Mouse (Mus musculus) embryonic facial prominence, embryonic 10.5 days (tissue): ENCODE results near the gene Ip6k1. TPM values are rescaled to one million over a fixed set of nuclear protein-coding genes. Genes with fewer than 3 reads are reported as not detected.
A peak's percentile ranks its signal among the peaks of the same experiment; 100 is the strongest.

Experiments
- DNase-seq: peaks from one replicate; pipeline ENCODE4 v3.0.0-alpha.2; 2017; ENCODE audit warnings: low spot score
- H3K27ac ChIP-seq: fragments of 300-500 bp; sonication (generic); replicated peaks from 2 replicates; pipeline ENCODE4 v1.5.1; 2016; ENCODE audit warnings: mild to moderate bottlenecking
- H3K27me3 ChIP-seq: fragments of 300-500 bp; sonication (generic); replicated peaks from 2 replicates; pipeline ENCODE4 v1.6.1; 2016; ENCODE audit warnings: low read depth, mild to moderate bottlenecking; ENCODE audit not compliant: poor library complexity, severe bottlenecking
- H3K36me3 ChIP-seq: fragments of 300-500 bp; sonication (generic); replicated peaks from 2 replicates; pipeline ENCODE4 v1.6.1; 2016; ENCODE audit warnings: mild to moderate bottlenecking, moderate library complexity
- H3K4me1 ChIP-seq: fragments of 300-500 bp; sonication (generic); 2 replicates; pipeline ENCODE4 v1.6.1; 2016
- H3K4me3 ChIP-seq: fragments of 300-500 bp; sonication (generic); 2 replicates; pipeline ENCODE4 v1.5.1; 2016; ENCODE audit warnings: mild to moderate bottlenecking, moderate library complexity
- H3K9me3 ChIP-seq: fragments of 300-500 bp; sonication (generic); 2 replicates; pipeline ENCODE4 v1.6.1; 2016; ENCODE audit warnings: mild to moderate bottlenecking
- WGBS: fragments of 180-500 bp; shearing (Covaris S2); methylation state at CpG from one replicate; pipeline ENCODE4 v1.1.7; 2016; 5-methylcytosine and 5-hydroxymethylcytosine counted together
- polyA plus RNA-seq: library from polyadenylated mRNA; unstranded; fragments of >200 nt; fragmentation: Nextera tagmentation; extraction: Ambion mirVana; gene quantifications from 2 replicates; pipeline ENCODE4 v1.2.1, GENCODE M21; 2016

The Ip6k1 gene
- 57.1 and 57.3 TPM in 2 replicates for polyA plus RNA-seq

GRCm38 (mm10) chr9:108001922-108002770, at the start of gene Ip6k1:
Gene Ip6k1, plus strand, starts transcription at chr9:108002501.
- Histone ChIP-seq H3K27me3 (no peaks in the 10 kb centered on the region), H3K4me3 (peak within 1 kb of the TSS; percentile 97), H3K36me3 (peaks cover 9% of the 10 kb centered on the region), H3K4me1 (peaks cover 27% of the 10 kb centered on the region), H3K9me3 (no peaks in the 10 kb centered on the region), H3K27ac (peak within 1 kb of the TSS; percentile 97)
- DNase-seq: peak; percentile 99
- under 1% methylated on average over 51 of the region's 51 CpGs for WGBS

GRCm38 (mm10) chr9:107955613-107956289, 46.5 kb upstream of the Ip6k1 start:
- peaks cover 22% of the 10 kb centered on the region for H3K4me1 ChIP-seq
- H3K27ac ChIP-seq: no peak overlapping the region
- DNase-seq: no peak
- H3K27me3 ChIP-seq: no peaks in the 10 kb centered on the region
- no peaks in the 10 kb centered on the region for H3K9me3 ChIP-seq
- H3K36me3 ChIP-seq: peaks cover 64% of the 10 kb centered on the region
- WGBS: 77% methylated on average over 6 of the region's 6 CpGs
- no peak overlapping the region for H3K4me3 ChIP-seq

GRCm38 (mm10) chr9:107957141-107957540, 45.2 kb upstream of the Ip6k1 start:
- peaks cover 78% of the 10 kb centered on the region for H3K36me3 ChIP-seq
- H3K27ac ChIP-seq: no peak overlapping the region
- DNase-seq: no peak
- no peaks in the 10 kb centered on the region for H3K9me3 ChIP-seq
- H3K4me1 ChIP-seq: peaks cover 12% of the 10 kb centered on the region
- no peak overlapping the region for H3K4me3 ChIP-seq
- 72% methylated on average over 6 of the region's 6 CpGs for WGBS
- H3K27me3 ChIP-seq: no peaks in the 10 kb centered on the region

GRCm38 (mm10) chr9:107959896-107960295, 42.4 kb upstream of the Ip6k1 start:
- Histone ChIP-seq H3K36me3 (peaks cover 99% of the 10 kb centered on the region), H3K4me3 (no peak overlapping the region), H3K9me3 (no peaks in the 10 kb centered on the region), H3K27me3 (no peaks in the 10 kb centered on the region), H3K4me1 (0 out of 2 replicates have a peak, but pooled peaks cover 4% of the 10 kb centered on the region), H3K27ac (no peak overlapping the region)
- WGBS: 79% methylated on average over 6 of the region's 6 CpGs
- DNase-seq: no peak

GRCm38 (mm10) chr9:107960928-107961327, 41.4 kb upstream of the Ip6k1 start:
- Histone ChIP-seq H3K4me1 (0 out of 2 replicates have a peak, but pooled peaks cover 4% of the 10 kb centered on the region), H3K4me3 (no peak overlapping the region), H3K9me3 (no peaks in the 10 kb centered on the region), H3K27ac (no peak overlapping the region), H3K27me3 (no peaks in the 10 kb centered on the region), H3K36me3 (peaks cover 100% of the 10 kb centered on the region)
- DNase-seq: no peak
- 77% methylated on average over 4 of the region's 4 CpGs for WGBS

- 0 out of 2 replicates have a peak, but pooled peaks cover 4% of the 10 kb centered on the region for H3K4me1 ChIP-seq
- H3K36me3 ChIP-seq: peaks cover 100% of the 10 kb centered on the region
- H3K27ac ChIP-seq: no peak overlapping the region
- H3K9me3 ChIP-seq: no peaks in the 10 kb centered on the region
- H3K27me3 ChIP-seq: no peaks in the 10 kb centered on the region
- WGBS: 90% methylated on average over 10 of the region's 10 CpGs
- no peak overlapping the region for H3K4me3 ChIP-seq
- no peak for DNase-seq
These were observed 40.9 kb upstream of the Ip6k1 start for GRCm38 (mm10) chr9:107961351-107961762.

- Histone ChIP-seq H3K9me3 (no peaks in the 10 kb centered on the region), H3K4me1 (0 out of 2 replicates have a peak, but pooled peaks cover 4% of the 10 kb centered on the region), H3K4me3 (no peak overlapping the region), H3K27ac (no peak overlapping the region), H3K36me3 (peaks cover 100% of the 10 kb centered on the region), H3K27me3 (no peaks in the 10 kb centered on the region)
- DNase-seq: no peak
- 59% methylated on average over 5 of the region's 5 CpGs for WGBS
These were observed 40.4 kb upstream of the Ip6k1 start for GRCm38 (mm10) chr9:107961881-107962280.

GRCm38 (mm10) chr9:107962916-107963315, 39.4 kb upstream of the Ip6k1 start:
- 93% methylated on average over 9 of the region's 9 CpGs for WGBS
- H3K27me3 ChIP-seq: no peaks in the 10 kb centered on the region
- no peak for DNase-seq
- no peaks in the 10 kb centered on the region for H3K9me3 ChIP-seq
- H3K36me3 ChIP-seq: peaks cover 99% of the 10 kb centered on the region
- 0 out of 2 replicates have a peak, but pooled peaks cover 4% of the 10 kb centered on the region for H3K4me1 ChIP-seq
- H3K4me3 ChIP-seq: no peak overlapping the region
- H3K27ac ChIP-seq: 0 out of 2 replicates have a peak overlapping the region, but pooled peaks have one; percentile 7

GRCm38 (mm10) chr9:107963700-107964099, 38.6 kb upstream of the Ip6k1 start:
- peak overlapping the region; percentile 21 for H3K27ac ChIP-seq
- H3K4me3 ChIP-seq: 0 out of 2 replicates have a peak overlapping the region, but pooled peaks have one; percentile 11
- peaks cover 99% of the 10 kb centered on the region for H3K36me3 ChIP-seq
- 22% methylated on average over 5 of the region's 5 CpGs for WGBS
- H3K9me3 ChIP-seq: no peaks in the 10 kb centered on the region
- DNase-seq: peak; percentile 88
- H3K4me1 ChIP-seq: 0 out of 2 replicates have a peak, but pooled peaks cover 3% of the 10 kb centered on the region
- H3K27me3 ChIP-seq: no peaks in the 10 kb centered on the region

- Histone ChIP-seq H3K27me3 (no peaks in the 10 kb centered on the region), H3K9me3 (no peaks in the 10 kb centered on the region), H3K36me3 (peaks cover 99% of the 10 kb centered on the region), H3K4me3 (no peak overlapping the region), H3K27ac (no peak overlapping the region), H3K4me1 (no peaks in the 10 kb centered on the region)
- WGBS: 92% methylated on average over 9 of the region's 9 CpGs
- no peak for DNase-seq
These were observed 37.6 kb upstream of the Ip6k1 start for GRCm38 (mm10) chr9:107964681-107965080.

GRCm38 (mm10) chr9:107966676-107967075, 35.6 kb upstream of the Ip6k1 start:
- no peaks in the 10 kb centered on the region for H3K27me3 ChIP-seq
- no peak for DNase-seq
- WGBS: 85% methylated on average over 10 of the region's 10 CpGs
- H3K9me3 ChIP-seq: no peaks in the 10 kb centered on the region
- 0 out of 2 replicates have a peak, but pooled peaks cover 3% of the 10 kb centered on the region for H3K4me1 ChIP-seq
- H3K4me3 ChIP-seq: no peak overlapping the region
- H3K36me3 ChIP-seq: peaks cover 99% of the 10 kb centered on the region
- no peak overlapping the region for H3K27ac ChIP-seq

- Histone ChIP-seq H3K4me3 (no peak overlapping the region), H3K27ac (no peak overlapping the region), H3K36me3 (peaks cover 99% of the 10 kb centered on the region), H3K27me3 (no peaks in the 10 kb centered on the region), H3K9me3 (no peaks in the 10 kb centered on the region), H3K4me1 (0 out of 2 replicates have a peak, but pooled peaks cover 3% of the 10 kb centered on the region)
- no peak for DNase-seq
- WGBS: 83% methylated on average over 6 of the region's 6 CpGs
These were observed 34.9 kb upstream of the Ip6k1 start for GRCm38 (mm10) chr9:107967437-107967836.
